Mouse (Mus musculus) testis, adult 2 months (tissue): ENCODE results near the gene Lyst.

Source experiments
- CTCF ChIP-seq: fragments of 200-500 bp; IDR thresholded peaks from 2 replicates; pipeline ENCODE4 v1.5.1; 2012; ENCODE audit warnings: low read depth, mild to moderate bottlenecking, inconsistent platforms, low read length, moderate library complexity; ENCODE audit not compliant: control insufficient read depth, insufficient read depth, insufficient replicate concordance
- POLR2A ChIP-seq: fragments of 200-500 bp; IDR thresholded peaks from 2 replicates; pipeline ENCODE4 v1.6.1; 2012; ENCODE audit warnings: low read depth, mild to moderate bottlenecking, inconsistent platforms, low read length, moderate library complexity; ENCODE audit not compliant: control insufficient read depth

GRCm38 (mm10) chr13:13633746-13634145 is 43.5 kb downstream of the Lyst start:
- TF ChIP-seq CTCF, result no peak
- no peak for TF ChIP-seq POLR2A
